Mouse (Mus musculus): ENCODE results near the gene Fignl2.

- TF ChIP-seq POLR2AphosphoS2 (IDR thresholded peaks at IDR 0.05; ENCODE audit: insufficient read length, low read depth) (no peak), POLR2A (IDR thresholded peaks at IDR 0.05; ENCODE audit: insufficient read length, low read depth) (no peak), CEBPB (IDR thresholded peaks at IDR 0.05; ENCODE audit: insufficient read depth, poor library complexity, severe bottlenecking) (no peak), MYOG (IDR thresholded peaks at IDR 0.05; ENCODE audit: control insufficient read depth in 1 of 3, insufficient read depth in 1 of 3, insufficient read length in 2 of 3, low read depth in 2 of 3) (no peak), TCF12 (IDR thresholded peaks at IDR 0.05; ENCODE audit: insufficient read depth, poor library complexity, severe bottlenecking) (no peak), TCF3 (IDR thresholded peaks at IDR 0.05; ENCODE audit: insufficient read length, low read depth) (no peak), SRF (IDR thresholded peaks at IDR 0.05; ENCODE audit: control insufficient read depth, insufficient read length, low read depth) (no peak), USF1 (IDR thresholded peaks at IDR 0.05; ENCODE audit: low read depth) (no peak)
Observed at GRCm38 (mm10) chr15:101092829-101093648, 14.7 kb upstream of the Fignl2 start.
